Mouse (Mus musculus): ENCODE measurements around the gene Gm5725.
"Not testable (repeated sequence)": the region's sequence is repeated elsewhere in the genome, so short reads cannot be mapped to it uniquely, and the experiment has no call there.

The Gm5725 gene

GRCm38 (mm10) chr7:21844167-21844566, at the start of gene Gm5725:
Gene Gm5725 (minus strand): TSS chr7:21844267.
- DNase-seq (ENCODE audit: low read depth, low spot score), result not testable (repeated sequence)

GRCm38 (mm10) chr7:21832051-21832450, 12.0 kb downstream of the Gm5725 start, which contains the start of gene Vmn1r135:
Gene Vmn1r135 (plus strand): TSS chr7:21832351.
- not testable (repeated sequence) for DNase-seq (ENCODE audit: low read depth, low spot score)

- DNase-seq (ENCODE audit: low read depth, low spot score), result not testable (repeated sequence)
Measured at GRCm38 (mm10) chr7:21796628-21797027, 47.4 kb downstream of the Gm5725 start, which contains the start of gene Gm4177. Gene Gm4177 (minus strand): TSS chr7:21796728.
